Mouse (Mus musculus): ENCODE results near the gene Tgfa.

Tgfa gene

DNA sequence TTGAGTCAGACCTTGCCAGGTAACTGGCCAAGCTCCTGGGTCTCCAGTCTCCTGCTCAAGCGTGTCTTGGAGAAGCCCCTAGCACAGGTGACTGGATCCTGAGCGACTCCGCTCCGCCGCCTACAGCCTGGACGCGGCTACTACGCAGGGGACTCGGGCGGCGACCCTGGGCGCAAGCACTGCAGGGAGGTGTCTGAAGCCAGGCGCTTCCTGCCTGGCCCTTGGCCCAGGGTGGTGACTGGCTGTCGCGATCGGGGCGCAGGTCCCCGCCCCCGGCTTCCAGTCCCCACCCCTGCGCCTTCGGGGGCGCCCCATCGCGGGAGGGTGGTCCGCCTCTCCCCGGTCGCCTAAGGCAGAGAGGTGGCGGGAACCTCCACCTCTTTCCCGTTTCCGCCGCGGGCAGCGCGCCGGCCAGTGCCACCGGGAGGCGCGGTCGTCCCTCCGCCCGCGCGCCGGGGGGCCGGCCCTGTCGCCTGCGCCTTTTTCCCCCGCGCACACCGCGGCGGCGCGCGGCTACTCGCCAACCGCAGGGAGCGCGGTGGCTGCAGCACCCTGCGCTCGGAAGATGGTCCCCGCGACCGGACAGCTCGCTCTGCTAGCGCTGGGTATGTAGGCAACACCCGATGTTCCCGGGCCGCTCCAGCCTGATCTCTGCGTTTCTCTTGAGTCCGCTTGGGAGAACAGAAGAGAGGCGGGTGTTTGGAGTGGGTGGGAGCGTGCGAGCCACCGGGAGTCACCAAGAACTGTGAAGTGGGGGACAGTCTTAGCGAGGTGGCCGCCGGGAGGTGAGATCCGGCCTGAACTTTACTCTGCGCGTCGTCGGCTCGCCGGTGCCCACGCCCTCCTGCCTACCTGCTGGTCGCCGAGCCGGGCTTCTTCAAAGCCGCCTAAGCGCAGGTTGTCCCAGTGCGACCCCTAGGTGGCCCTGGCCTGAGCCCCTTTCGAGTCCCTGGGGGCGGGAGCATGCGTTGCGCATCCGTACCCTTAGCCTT, at the start of gene Tgfa:
Gene Tgfa, plus strand, starts transcription at position 283 of the 992 bp plus-strand sequence.
- DNase-seq, result peak; percentile 36

DNA sequence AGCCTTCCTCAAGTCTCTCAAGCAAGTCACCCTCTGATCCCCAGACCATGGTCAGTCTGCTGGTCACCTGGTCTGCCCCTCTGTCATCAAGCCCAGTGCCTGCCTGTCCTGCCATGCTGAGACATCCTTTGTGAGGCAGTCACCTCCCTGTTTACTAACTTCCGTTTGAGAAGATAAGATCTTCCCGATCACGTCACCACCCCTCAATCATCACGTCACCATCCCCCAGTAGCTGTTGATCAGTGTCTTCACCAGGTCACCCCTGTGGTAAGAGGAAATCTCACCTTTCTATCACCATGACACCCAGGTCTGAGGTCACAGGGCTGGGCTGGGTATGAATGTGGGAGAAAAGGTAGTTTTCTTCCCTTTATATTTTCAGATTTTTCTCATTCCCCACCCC, 46.5 kb upstream of the Tgfa start:
- no peak for DNase-seq

DNA sequence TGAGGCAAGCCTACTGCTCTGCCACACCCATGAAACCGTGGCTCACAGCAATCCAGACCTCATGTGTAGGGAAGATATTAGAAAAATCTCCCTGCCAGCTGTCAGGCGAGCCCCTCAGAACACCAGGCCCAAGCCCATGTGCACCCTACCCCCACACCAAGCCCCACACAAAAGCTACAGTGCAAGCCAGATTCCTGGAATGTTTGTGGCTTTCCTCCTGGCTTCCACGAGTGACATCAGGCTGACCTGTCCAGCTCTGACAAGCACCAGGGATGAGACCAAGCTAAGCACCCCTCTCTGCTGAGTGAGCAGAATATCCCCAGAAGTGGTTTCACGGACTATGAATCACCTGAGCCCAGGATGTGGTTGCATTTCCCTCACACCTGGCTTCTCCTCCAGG, 46.0 kb upstream of the Tgfa start:
- no peak for DNase-seq

GRCm38 (mm10) chr6:86152676-86153075, 42.3 kb upstream of the Tgfa start:
- no peak for DNase-seq

DNA sequence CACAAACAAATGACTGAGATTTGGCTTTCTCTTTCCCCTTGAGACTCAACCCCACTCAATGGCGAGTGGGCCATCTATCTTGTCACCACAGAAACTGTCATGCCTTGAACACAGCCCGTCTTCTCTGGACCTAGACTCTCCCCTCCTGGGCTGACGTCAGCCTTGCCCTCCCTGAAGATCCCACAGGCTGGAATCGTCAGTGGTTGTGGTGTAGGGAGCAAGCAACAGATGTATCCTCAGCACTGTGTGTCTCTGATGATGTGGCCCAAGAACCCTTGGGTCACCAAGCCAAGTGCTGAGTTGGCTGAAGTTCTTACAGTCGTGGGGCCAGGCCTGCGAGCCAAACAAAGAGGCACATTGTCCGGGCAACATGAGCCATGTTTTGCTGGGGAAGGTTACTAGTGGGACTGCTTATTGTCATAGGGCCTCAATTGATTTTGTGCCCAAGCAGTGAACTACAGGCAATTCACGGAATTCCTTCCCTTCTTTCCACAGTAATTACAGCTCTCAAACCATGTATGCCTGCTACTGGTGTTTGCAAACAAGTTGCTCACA, 41.5 kb upstream of the Tgfa start:
- DNase-seq, result no peak

- DNase-seq, result no peak
Measured at GRCm38 (mm10) chr6:86154006-86154405, 41.0 kb upstream of the Tgfa start.

DNA sequence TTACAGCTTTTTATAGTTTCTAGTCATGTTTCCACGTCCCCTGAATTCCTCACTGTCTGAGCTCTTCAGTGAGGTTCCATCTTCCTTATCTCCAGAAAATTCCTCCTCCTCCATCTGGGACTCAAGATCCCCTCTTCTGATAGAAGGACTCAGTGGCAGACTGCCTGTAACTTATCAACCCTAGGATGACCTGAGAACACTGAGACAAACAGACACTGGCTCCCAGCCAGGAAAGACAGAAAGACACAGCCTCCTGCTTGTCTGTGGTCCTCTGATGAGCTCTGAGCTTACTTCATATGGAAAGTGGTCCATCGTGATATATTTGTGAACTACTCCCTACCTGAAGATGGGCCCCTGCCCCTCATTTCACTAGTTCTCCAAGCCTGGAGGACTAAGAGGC, 40.5 kb upstream of the Tgfa start:
- DNase-seq, result no peak

- DNase-seq, result peak; percentile 8
Measured at GRCm38 (mm10) chr6:86157253-86158234, 37.5 kb upstream of the Tgfa start.

DNA sequence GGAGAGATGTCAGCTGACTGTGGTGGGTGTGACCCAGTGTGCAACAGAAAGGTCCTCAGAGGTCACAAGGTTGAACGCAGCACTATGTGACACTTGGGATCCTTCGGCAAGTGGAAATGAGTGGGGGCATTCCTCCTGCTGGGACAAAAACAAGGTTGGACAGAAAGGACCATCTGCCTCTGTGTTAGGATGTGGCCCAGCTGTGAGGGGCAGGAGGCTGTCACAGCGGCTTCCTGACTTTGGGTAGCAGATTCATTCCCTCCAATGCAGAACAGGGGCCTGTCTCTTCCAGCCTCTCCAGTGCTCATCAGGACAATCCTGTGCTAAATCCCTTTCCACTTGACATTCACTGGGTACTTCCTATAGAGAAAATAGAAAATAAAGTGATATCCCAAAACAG, 34.1 kb upstream of the Tgfa start:
- DNase-seq, result no peak

- no peak for DNase-seq
Measured at GRCm38 (mm10) chr6:86161586-86161985, 33.4 kb upstream of the Tgfa start.

- DNase-seq, result no peak
Measured at GRCm38 (mm10) chr6:86164028-86164427, 31.0 kb upstream of the Tgfa start.

- DNase-seq, result no peak
Measured at GRCm38 (mm10) chr6:86166426-86166825, 28.6 kb upstream of the Tgfa start.

DNA sequence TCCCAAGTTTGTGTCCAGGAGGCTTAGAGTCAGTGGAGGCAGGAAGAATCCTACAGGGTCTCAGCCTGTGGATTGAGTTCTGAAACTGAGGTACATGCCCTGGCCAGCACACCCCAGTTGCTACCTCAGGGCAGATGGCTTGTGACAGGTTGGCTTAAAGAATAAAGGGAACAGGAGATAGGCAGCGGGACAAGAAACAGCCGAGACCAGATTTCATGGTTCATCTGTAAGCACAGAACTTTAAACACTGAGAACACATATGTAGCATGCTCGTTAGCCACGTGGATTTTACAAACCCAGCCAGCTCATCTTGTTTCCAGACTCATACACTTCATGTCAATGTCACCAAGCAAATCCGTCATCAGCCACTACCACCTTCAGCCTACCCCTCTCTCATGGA, 27.2 kb upstream of the Tgfa start:
- no peak for DNase-seq

DNA sequence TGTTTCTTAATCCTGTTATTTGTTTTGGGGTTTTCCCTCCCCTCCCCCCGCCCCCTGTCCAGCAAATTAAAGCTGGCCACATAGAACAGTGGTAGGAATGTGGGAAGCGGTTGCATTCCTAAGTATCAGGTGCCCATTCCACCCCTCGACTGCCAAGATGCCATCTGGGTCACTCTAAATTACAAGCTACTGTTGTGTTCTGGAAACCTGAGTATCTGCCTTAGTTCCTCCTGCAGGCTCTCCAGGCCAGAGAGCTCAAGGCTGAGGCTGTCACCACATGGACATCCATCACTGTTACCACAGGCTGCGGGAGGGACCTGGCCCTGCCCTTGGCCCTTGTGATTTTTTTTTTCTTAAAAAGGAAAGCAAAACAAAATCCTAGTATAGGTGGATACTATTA, 25.9 kb upstream of the Tgfa start:
- no peak for DNase-seq

DNA sequence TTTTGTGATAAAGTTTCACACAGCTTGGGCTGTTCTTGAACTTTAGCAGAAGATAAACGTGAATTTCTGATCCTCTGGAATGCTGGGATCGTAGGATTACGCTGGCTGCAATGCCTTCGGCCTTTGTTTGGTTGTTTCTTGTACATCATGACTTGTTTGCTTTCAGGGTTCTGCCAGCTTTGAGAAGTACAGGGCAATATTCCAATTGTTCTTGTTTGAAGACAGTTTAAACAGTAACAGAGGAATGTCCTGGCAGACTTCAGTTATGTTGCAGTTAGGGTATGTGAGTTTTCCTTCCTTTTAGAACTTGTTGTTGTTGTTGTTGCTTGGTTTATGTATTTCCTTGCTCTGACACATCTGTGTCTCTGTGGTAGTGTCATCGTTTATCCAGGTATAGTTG, 18.8 kb upstream of the Tgfa start:
- peak; percentile 20 for DNase-seq

GRCm38 (mm10) chr6:86176721-86177120, 18.3 kb upstream of the Tgfa start:
- no peak for DNase-seq

DNA sequence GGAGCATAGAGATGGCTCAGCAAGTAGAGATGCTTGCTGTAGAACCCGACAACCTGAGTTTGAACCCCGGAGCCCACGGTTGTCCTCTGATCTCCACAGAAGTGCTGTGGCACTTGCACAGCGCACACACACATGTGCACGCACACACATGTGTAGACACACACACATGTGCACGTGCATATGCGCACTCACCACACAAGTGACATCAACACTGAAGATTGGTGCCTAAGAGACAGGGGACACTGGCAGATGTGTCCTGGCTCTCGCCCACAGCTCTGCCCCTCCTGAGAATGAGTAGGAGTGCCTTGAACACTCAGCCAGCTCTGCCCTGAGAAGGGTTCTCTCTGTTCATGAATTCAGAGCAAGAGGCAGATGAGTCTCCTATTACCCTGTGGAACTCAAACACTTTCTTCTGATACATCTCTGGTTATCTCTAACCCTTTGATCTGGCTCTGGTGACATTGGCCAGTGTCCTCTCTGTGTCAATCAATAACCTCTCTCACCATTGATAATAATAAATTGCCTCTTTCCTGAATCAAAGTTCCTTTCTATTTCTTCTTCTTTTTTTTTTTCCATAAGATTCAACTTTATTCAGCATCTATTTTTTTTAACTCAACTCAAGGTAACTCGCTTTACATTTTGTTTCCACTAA, 17.6 kb upstream of the Tgfa start:
- DNase-seq, result no peak

DNA sequence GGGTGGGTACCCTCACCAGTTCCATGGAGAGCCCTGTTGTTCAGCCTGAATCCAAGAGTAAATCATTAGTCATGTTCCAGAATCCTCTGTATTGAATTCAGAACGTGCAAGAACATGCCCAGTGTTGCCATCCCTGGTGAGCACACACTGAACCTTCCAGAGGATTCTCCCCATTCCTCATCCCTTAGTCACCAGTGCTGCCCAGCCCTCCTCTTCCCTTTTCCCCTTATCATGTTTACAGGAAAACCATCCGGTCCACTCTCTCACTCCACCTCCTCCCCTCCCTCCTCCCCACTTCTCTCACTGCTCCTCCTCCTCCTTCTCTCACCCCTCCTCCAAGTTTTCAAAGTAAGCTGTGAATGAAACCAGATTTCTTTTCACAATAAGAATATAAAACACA, 14.4 kb upstream of the Tgfa start:
- DNase-seq, result no peak

- no peak for DNase-seq
Measured at GRCm38 (mm10) chr6:86182016-86182415, 13.0 kb upstream of the Tgfa start.

DNA sequence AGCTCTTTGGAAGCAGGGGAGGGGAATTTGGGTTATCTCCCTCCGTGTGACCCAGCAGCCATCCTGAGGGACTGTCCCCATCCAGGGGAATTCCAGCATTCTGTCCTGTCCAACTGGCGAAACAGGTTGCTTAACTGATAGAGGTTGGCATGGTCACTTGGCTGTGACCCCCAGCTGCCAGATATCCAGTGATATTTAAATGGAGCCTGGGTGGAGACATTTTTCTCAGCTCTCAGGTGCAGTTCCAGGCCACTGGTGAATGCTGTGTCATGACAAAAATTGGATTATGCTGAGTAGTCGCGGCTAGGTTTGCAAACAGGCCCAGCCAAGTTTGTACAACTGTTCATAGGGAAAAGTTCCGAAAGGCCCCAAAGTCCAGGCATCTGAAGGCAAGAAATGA, 12.4 kb upstream of the Tgfa start:
- no peak for DNase-seq

DNA sequence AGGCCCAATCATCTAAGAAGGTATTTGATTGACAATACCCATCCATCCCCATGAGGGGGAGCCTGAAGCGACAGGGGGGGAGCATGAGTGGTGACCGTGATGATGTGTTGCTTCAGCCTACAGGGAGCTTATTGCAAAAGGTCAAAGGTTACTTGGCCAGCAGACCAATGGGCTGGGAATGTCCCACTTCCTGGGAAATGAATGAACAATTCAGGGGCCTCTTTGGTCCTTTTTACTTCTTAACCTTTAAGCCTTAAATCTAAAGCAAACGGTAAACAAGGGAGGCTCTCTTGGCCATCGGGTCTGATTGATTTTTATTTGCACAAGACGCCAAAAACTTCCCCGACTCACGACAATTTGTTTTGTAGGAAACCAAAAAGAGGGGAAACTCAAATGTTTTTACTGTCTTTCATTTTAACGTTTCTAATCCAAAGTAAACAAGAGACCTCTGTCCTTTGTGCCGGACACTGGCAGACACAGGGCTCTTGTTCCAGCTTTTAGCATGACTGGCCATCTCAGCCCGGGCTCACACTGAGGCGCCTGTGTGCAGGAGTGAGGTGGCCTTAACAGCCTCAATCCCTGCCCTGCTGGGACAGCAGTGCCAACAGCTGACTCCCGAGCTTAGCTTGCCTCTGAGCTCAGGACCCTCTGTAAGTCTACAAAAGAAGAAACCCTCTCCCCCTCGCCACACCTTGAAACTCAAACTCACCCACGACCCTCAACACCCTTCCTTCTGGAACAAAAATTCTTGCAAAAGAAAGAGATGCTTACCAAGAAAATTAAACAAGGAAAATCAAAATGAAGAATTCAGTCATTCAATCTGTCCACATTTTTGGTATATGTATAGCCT, 8.7 kb upstream of the Tgfa start:
- DNase-seq, result no peak

All from kidney, adult 9 months (tissue).